Mouse (Mus musculus) 3134 (cell line): ENCODE measurements around the gene Tmc6.
"Not testable (repeated sequence)": the region's sequence is repeated elsewhere in the genome, so short reads cannot be mapped to it uniquely, and the experiment has no call there.

Source experiments
- DNase-seq: peaks from one replicate; pipeline ENCODE4 v3.0.0-alpha.2; 2011; ENCODE audit warnings: low spot score; ENCODE audit not compliant: insufficient read length; ENCODE audit errors: extremely low read depth

Gene Tmc6

GRCm38 (mm10) chr11:117781993-117782704 lies at the start of gene Tmc6, which contains the start of gene Tmc8:
Tmc6 (minus strand) TSS chr11:117782198.
Tmc8 (plus strand) TSS chr11:117782076.
- no peak for DNase-seq

DNA sequence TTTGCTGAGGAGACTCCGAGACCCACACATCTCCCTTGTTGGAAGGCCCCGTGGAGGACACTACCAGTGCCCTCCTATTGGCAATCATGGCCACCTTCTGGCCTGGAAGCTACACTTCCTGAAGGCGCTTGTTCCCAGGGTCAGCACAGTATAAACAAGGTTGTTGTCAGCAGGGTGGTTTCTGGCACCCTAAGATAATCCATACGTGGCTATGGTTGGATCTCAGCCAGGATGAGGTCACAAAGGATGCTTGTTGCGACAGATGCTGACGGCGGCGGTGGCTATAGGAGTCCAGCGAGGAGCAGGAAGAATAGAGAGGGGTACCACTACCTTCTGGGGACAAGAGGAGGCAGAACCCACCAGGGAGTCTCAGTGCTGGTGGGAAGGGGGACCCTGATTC lies 48.4 kb upstream of the Tmc6 start:
- no peak for DNase-seq

DNA sequence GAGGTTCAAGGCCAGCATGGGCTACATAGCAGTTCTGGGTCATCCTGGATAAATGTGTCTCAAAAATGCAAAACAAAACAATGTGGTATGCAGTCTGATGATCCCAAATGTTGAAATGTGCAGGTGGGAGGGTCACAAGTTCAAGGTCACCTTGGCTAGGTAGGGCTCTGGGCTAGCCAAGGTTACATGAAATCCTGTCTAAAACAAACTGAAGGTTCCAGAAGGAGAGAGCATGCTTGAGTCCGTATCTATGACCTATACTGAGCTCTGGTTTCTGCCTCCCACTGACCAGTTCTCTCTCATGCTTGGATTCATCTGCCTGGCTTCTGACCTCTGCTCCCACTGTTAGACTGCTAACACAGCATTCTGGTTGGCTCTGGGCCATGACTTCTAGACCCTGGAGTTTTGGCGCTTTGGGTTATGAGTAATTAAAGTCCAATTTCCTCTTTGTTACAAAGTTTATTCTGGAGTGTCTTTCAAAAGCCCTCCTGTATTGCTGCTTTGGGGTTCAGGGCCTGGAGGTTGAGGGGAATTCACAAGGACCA lies 47.7 kb upstream of the Tmc6 start:
- no peak for DNase-seq

- no peak for DNase-seq
Measured at GRCm38 (mm10) chr11:117828888-117829604, 47.0 kb upstream of the Tmc6 start.

- DNase-seq: peak; percentile 74
Measured at GRCm38 (mm10) chr11:117828149-117828887, 46.3 kb upstream of the Tmc6 start.

DNA sequence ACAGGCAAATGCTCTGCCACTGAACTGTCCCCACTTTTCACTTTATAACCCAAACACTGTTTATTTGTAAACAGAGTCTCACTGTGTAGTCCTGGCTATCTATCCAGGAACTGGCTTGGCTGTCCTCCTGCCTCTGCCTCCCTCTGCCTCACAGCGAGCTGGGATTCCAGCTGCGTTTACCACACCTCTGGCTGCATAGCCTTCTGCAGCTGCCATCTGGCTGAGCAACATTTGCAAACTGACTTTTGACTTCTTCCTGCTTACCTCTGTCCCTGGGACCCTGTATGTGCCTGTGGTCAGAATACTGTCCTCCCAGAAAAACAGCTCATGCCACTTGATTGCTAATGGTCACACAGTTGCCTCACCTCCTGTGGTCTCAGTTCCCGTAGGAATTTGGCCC lies 45.4 kb upstream of the Tmc6 start:
- DNase-seq: no peak

DNA sequence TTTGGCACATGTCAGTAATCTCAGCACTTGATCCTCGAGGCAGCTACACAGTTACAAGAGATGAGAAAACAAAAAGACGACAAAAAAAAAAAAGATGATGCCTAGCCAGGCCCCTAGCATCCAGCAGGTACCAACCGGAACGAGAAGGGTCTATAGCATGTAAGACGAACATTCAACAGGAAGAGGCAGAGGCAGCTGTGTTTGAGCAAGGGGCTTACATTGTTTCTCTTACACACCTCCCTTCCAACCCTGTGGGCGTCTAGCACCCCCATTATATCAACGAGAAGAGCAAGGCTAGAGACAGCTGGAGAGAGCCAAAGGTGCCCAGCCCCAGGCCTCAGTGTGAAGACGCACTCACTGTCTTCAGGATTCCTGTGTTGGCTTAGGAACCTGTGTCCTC lies 44.9 kb upstream of the Tmc6 start:
- no peak for DNase-seq

GRCm38 (mm10) chr11:117826164-117826563 lies 44.2 kb upstream of the Tmc6 start:
- no peak for DNase-seq

DNA sequence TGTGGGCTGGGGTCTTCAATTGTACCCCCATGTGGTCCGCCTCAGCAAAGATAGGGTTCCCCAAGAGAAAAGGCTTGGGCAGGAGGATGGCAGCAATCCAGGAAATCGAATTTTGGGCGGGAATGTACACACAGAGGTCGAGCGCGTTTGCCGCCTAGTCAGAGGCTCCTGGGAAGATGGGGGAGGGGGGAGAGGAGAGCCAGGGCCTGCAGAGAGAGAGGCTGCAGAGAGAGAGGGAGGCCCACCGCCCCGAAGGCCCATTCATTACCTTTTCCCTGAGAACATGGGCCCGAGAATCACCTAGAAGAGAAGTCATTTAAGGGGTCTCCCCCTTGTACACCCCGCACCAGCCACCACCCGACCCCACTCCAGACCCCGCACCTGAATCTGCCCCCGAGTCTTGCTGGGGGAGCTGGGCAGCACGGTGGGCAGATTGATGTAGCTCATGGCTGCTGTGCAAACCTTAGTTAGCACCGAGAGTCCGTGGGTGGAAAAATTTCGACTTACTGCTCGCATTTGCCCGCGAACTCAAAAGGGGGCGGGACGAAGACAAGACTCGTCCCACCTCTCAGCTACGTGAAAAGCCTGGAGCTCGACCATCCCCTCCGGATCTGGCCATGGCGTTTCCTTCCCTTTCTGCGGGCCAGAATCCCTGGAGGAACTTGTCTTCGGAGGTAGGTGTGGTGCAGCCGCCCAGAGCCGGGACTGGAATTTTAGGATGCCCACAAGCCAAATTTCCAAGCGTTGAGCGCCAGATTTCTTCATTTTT lies 43.5 kb upstream of the Tmc6 start, which contains the start of the genes Afmid and Tk1:
Gene Afmid (plus strand): TSS at position 592 of the 769 bp plus-strand sequence.
Gene Tk1 (minus strand): TSS at position 760 of the 769 bp plus-strand sequence.
- peak; percentile 86 for DNase-seq

DNA sequence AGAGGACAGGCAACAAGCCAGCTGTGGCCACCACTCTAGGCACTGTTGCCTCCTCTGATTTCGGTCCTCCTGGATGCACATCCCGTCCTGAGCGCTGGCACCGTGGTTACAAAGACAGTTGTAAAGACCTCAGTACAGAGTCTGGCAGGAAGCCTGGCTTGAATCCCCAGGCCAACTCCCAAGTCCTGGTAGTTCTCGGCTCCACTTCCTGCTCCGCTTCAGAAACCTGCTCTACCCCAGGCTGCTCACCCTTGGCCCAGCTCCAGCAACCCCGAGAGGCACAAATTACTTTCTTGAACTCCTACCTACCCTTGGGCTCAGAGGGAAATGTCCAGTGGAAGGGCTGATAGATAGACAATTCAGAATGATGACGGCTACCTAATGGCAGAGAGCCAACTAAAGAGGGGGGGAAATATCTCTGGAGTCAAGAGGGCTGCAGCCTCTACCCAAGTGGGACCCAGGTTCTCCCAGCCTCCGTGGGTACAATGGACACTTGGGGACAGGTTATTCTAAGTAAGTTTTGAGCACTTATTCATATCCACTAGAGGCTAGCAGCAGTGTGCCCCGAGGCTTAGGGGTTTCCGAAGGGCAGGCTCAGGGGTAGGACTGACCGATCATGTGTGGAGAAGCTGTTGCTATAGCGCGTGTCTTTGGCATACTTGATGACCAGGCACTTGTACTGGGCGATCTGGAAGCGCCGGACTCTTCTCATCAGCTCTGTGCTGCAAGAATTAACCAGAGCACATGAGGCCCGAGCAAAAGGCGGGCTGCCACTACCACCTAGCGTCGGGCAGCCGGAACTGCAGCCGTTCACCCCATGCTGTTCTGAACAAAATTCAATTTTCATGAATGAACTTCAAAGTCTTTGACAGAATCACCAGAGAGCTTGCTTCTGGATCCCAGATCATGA lies 42.3 kb upstream of the Tmc6 start:
- DNase-seq: peak; percentile 87

GRCm38 (mm10) chr11:117823411-117823810 lies 41.4 kb upstream of the Tmc6 start:
- DNase-seq: no peak

DNA sequence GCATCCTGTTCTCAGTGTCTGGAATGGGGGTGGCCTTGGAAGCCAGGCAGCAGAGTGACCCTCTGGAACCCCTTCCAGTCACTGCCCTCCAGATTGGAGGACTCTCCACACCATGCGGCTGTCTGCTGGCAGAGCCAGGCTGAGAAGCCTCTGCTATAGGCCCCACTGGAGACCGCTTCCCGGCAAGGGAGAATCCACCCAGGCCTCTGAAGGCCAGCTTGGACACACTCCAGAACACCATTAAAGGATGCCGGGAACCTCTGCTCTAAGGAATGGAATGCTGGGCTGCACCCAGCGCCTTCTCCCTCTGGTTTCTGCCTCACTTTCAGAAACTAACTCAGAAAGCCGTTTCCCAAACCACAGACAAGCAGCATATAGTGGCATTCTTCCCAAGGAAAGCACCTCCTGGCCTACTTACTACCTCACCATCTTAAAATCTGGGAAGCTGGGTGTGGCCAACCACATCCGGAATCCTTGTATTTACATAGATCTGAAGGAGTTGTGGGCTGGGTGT lies 40.8 kb upstream of the Tmc6 start:
- peak; percentile 79 for DNase-seq

DNA sequence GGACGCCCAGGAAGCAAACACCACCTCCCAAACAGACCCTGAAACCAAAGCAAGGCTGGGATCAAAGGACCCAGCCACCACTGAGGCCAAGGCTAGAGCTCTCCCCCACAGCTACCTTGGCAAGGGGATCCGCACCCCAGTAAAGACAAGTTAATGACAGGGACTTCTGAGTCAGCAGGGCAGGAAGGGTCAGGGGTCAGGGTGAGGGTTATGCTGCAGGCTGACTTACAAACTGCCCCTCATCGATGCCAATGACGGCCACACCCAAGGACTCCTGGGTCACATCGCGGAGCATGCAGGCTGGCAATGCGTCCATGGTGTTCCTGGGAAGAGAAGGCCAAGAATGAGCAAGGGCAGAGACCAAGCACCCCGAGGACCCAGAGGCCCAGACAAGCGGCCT lies 39.9 kb upstream of the Tmc6 start:
- no peak for DNase-seq

- DNase-seq: no peak
Measured at GRCm38 (mm10) chr11:117820173-117820572, 38.2 kb upstream of the Tmc6 start.

DNA sequence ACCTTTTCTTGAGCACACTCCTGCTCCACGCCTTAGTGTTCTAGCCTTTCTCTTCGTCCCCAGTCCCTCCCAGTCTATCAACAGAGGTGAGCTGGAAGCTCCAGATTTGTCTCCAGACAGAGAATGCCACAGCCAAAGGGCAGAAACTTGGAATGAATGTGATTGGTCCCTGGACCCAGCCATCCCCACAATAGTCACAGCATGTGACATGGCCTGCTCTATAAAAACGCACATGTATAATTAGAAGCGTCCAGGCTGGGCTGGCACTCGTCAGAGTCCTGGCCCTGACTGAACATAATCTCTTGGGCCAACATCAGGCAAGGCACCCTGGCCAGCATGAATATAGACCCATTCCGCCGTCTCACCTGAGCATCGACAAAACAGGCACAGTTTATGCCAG lies 37.1 kb upstream of the Tmc6 start:
- DNase-seq: no peak

GRCm38 (mm10) chr11:117816389-117816996 lies 34.5 kb upstream of the Tmc6 start:
- no peak for DNase-seq

- not testable (repeated sequence) for DNase-seq
Measured at GRCm38 (mm10) chr11:117815850-117816249, 33.9 kb upstream of the Tmc6 start.

DNA sequence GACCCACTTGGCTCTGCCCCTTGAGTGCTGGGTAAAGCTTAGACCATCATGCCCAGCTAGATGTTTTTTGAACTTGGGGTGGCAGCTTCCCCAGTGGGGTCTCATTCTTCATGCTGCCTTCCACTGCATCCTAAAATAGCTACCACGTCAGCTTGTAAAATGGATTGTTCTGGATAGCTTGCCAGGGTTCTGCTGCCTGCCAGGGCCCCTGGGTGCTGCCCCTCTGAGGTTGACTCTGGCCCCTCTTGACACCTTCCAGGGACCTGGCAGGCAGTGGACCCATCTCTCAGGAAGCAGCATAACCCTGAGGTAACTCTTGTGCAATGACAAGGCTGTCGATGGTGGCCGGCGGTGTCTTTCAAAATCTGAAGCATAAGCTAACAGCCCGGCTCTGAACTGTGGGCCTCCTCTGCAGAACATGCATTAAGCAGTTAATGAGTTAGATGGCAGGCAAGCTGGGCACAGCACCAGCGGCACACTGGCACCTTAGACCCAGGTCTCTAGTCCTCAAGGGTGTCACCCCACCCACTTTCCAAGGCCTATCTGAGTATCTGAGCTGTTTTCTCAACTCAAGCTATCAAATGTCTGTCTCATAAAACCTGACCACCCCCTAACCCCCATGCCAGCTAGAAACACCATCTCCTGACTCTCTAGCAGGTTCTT lies 32.8 kb upstream of the Tmc6 start:
- no peak for DNase-seq
